In the genomic region with DNA sequence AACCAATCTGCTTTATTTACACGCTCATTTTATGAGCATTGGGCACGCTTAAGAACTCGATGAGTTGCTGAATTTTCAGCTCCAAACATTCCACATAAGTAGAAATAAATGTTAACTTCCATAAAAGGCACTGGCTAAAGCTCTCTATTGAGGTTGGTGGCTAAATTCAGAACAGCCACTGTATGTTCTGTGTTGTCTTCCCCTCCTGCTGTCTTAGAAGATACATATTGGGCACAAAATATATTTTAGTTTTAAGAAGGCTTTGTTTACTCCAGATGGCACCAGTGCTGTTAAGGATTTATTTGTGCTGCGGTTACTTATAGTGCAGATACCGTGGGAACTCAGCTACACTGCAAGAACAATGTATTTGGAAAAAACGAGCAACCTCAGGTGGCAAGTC, we compare ENCODE assay signal across 18 mouse cellular contexts.
"Had no signal": no experiment of that assay in that cellular context is flagged by ENCODE, and none has a peak within 500 bp of the region (broad histone marks: within the 10 kb centered on the region; RNA-seq: fewer than 3 reads in every experiment).

No protein-coding gene starts in this region.

- DNase-seq: lung, adult 18-20 months; lung, embryonic 14.5 days; lung, postnatal 10 days; lung, postnatal 4 days; midbrain, embryonic 14.5 days; retina, postnatal 1 day; right cerebral cortex, postnatal 25 days; right cerebral cortex, postnatal 4 days; spleen, adult 18-20 months; thymus, adult 2 months; thymus, postnatal 25 days; thymus, postnatal 4 days had no signal

- H3K27ac ChIP-seq: midbrain, embryonic 10.5 days; midbrain, embryonic 12.5 days; neural tube, embryonic 13.5 days; neural tube, embryonic 15.5 days had no signal

- ATAC-seq: midbrain, embryonic 16.5 days had no signal

- H3K27me3 ChIP-seq: midbrain, embryonic 12.5 days; neural tube, embryonic 13.5 days; neural tube, embryonic 15.5 days had no signal

- H3K4me2 ChIP-seq: lung, embryonic 14.5 days; midbrain, embryonic 12.5 days; neural tube, embryonic 13.5 days; neural tube, embryonic 15.5 days had no signal

- H3K9me3 ChIP-seq: midbrain, embryonic 10.5 days; midbrain, embryonic 12.5 days; neural tube, embryonic 13.5 days; neural tube, embryonic 15.5 days had no signal

- H3K4me3 ChIP-seq: midbrain, embryonic 10.5 days; midbrain, embryonic 12.5 days; myocyte; neural tube, embryonic 13.5 days; neural tube, embryonic 15.5 days had no signal

- H3K4me1 ChIP-seq: midbrain, embryonic 10.5 days; midbrain, embryonic 12.5 days; neural tube, embryonic 13.5 days had no signal

- H3K9ac ChIP-seq: lung, embryonic 14.5 days; midbrain, embryonic 12.5 days; neural tube, embryonic 13.5 days; neural tube, embryonic 15.5 days had no signal

- H3K36me3 ChIP-seq: midbrain, embryonic 10.5 days; midbrain, embryonic 12.5 days; neural tube, embryonic 13.5 days; neural tube, embryonic 15.5 days had no signal
